Mouse (Mus musculus): ENCODE results near the gene Gipc3. TPM values are rescaled to one million over a fixed set of nuclear protein-coding genes. Genes with fewer than 3 reads are reported as not detected.

Gipc3 gene
- total RNA-seq, 2 experiments from 2014 or later: 0.66 to 0.86 TPM

GRCm38 (mm10) chr10:81322444-81322843 lies 20.6 kb downstream of the Gipc3 start:
- DNase-seq (ENCODE audit: low spot score in 2 of 2): no peak

- no peak for DNase-seq (ENCODE audit: low spot score in 2 of 2)
Observed at GRCm38 (mm10) chr10:81321436-81321835, 21.6 kb downstream of the Gipc3 start.

- peak; percentile 95 to 99 for DNase-seq (ENCODE audit: low spot score in 2 of 2)
Observed at GRCm38 (mm10) chr10:81320550-81321347, 22.3 kb downstream of the Gipc3 start, which contains the start of gene Cactin. TSS of gene Cactin (plus strand) at chr10:81321103.

- peak in 1 of 2 experiments; percentile 95 for DNase-seq (ENCODE audit: low spot score in 2 of 2)
Observed at GRCm38 (mm10) chr10:81319741-81320549, 23.1 kb downstream of the Gipc3 start.

GRCm38 (mm10) chr10:81319330-81319699 lies 23.8 kb downstream of the Gipc3 start:
- DNase-seq (ENCODE audit: low spot score in 2 of 2): no peak

GRCm38 (mm10) chr10:81318589-81319329 lies 24.3 kb downstream of the Gipc3 start:
- no peak for DNase-seq (ENCODE audit: low spot score in 2 of 2)

- DNase-seq (ENCODE audit: low spot score in 2 of 2): no peak
Observed at GRCm38 (mm10) chr10:81317273-81317672, 25.8 kb downstream of the Gipc3 start.

GRCm38 (mm10) chr10:81316338-81317060 lies 26.6 kb downstream of the Gipc3 start:
- no peak for DNase-seq (ENCODE audit: low spot score in 2 of 2)

GRCm38 (mm10) chr10:81315587-81315986 lies 27.5 kb downstream of the Gipc3 start:
- DNase-seq (ENCODE audit: low spot score in 2 of 2): no peak

GRCm38 (mm10) chr10:81314201-81314600 lies 28.9 kb downstream of the Gipc3 start:
- no peak for DNase-seq (ENCODE audit: low spot score in 2 of 2)

GRCm38 (mm10) chr10:81313581-81313980 lies 29.5 kb downstream of the Gipc3 start:
- no peak for DNase-seq (ENCODE audit: low spot score in 2 of 2)

GRCm38 (mm10) chr10:81309571-81309970 lies 33.5 kb downstream of the Gipc3 start:
- no peak for DNase-seq (ENCODE audit: low spot score in 2 of 2)

- no peak for DNase-seq (ENCODE audit: low spot score in 2 of 2)
Observed at GRCm38 (mm10) chr10:81306837-81307682, 36.0 kb downstream of the Gipc3 start.

- no peak for DNase-seq (ENCODE audit: low spot score in 2 of 2)
Observed at GRCm38 (mm10) chr10:81306173-81306668, 36.8 kb downstream of the Gipc3 start.

GRCm38 (mm10) chr10:81305663-81306062 lies 37.4 kb downstream of the Gipc3 start:
- DNase-seq (ENCODE audit: low spot score in 2 of 2): no peak

GRCm38 (mm10) chr10:81304597-81305238 lies 38.3 kb downstream of the Gipc3 start:
- no peak for DNase-seq (ENCODE audit: low spot score in 2 of 2)

GRCm38 (mm10) chr10:81303761-81304160 lies 39.3 kb downstream of the Gipc3 start:
- no peak for DNase-seq (ENCODE audit: low spot score in 2 of 2)

GRCm38 (mm10) chr10:81303258-81303657 lies 39.8 kb downstream of the Gipc3 start:
- no peak for DNase-seq (ENCODE audit: low spot score in 2 of 2)

- DNase-seq (ENCODE audit: low spot score in 2 of 2): no peak
Observed at GRCm38 (mm10) chr10:81302781-81303218, 40.3 kb downstream of the Gipc3 start.

Measured in gastrocnemius, postnatal 4 days (tissue).